Mouse (Mus musculus) thymus, adult 2 months (tissue): ENCODE measurements around the gene Antxr1.

Source experiments
- CTCF ChIP-seq: fragments of 200-500 bp; IDR thresholded peaks from 2 replicates; pipeline ENCODE4 v1.5.1; 2012; ENCODE audit warnings: mild to moderate bottlenecking, control low read depth, low read length, moderate library complexity, borderline replicate concordance; ENCODE audit not compliant: control insufficient read depth, poor library complexity, insufficient read depth; ENCODE audit errors: extremely low read depth
- POLR2A ChIP-seq: fragments of 200-500 bp; IDR thresholded peaks from 2 replicates; pipeline ENCODE4 v1.6.1; 2012; ENCODE audit warnings: mild to moderate bottlenecking, low read length, control low read depth, moderate library complexity; ENCODE audit not compliant: control insufficient read depth, poor library complexity, insufficient read depth; ENCODE audit errors: extremely low read depth

DNA sequence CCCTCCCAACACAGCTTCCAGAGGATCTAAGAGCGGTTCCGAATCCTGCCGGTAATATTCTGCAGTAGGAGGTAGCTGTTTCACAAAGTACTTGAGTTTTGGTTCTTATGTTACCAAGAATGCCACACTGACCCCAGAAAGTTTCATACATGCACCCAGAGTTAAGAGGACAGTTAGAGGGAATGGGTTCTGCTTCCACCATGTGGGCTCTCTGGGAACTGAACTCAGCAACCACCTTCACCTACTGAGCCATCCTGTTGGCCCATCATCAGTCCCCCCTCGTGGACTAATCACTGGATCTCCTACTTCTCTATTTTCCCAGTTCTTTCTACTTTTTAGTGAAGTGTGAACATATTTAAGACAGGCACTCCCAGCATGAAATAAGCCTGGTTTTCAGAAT, 53.9 kb downstream of the Antxr1 start:
- TF ChIP-seq CTCF = no peak
- no peak for TF ChIP-seq POLR2A
